Mouse (Mus musculus) MEL (cell line): ENCODE data around the gene Col18a1. TPM values are rescaled to one million over a fixed set of nuclear protein-coding genes. Genes with fewer than 3 reads are reported as not detected.

Source experiments
- DNase-seq: peaks from one replicate; pipeline ENCODE4 v3.0.0; 2011; ENCODE audit warnings: low read depth, low spot score
- H3K27ac ChIP-seq: 2 replicates; pipeline ENCODE4 v1.5.1; 2012; ENCODE audit warnings: low read depth, mild to moderate bottlenecking, control low read depth, low read length, moderate library complexity; ENCODE audit not compliant: control insufficient read depth
- H3K27me3 ChIP-seq, 2 experiments: fragments of 150-350 bp in 1 of 2; sonication (generic) in 1 of 2; 2 replicates each; pipeline ENCODE4 v1.6.1; 2012; ENCODE audit warnings: low read length in 2 of 2, mild to moderate bottlenecking in 2 of 2, improper control_type of control experiment in 1 of 2, moderate library complexity in 1 of 2; ENCODE audit not compliant: insufficient read depth in 2 of 2, control insufficient read depth in 1 of 2
- H3K36me3 ChIP-seq, 2 experiments: 2 replicates each; pipeline ENCODE4 v1.6.1; 2012 to 2014; ENCODE audit warnings: low read length in 2 of 2, improper control_type of control experiment in 1 of 2, inconsistent platforms in 1 of 2, mild to moderate bottlenecking in 1 of 2; ENCODE audit not compliant: insufficient read depth in 2 of 2, control insufficient read depth in 1 of 2
- H3K4me1 ChIP-seq, 2 experiments: fragments of 150-350 bp in 1 of 2; sonication (generic) in 1 of 2; 2 replicates each; pipeline ENCODE4 v1.6.1; 2012; ENCODE audit warnings: low read length in 2 of 2, improper control_type of control experiment in 1 of 2, mild to moderate bottlenecking in 1 of 2; ENCODE audit not compliant: insufficient read depth in 2 of 2, control insufficient read depth in 1 of 2
- H3K4me3 ChIP-seq, 2 experiments: fragments of 150-350 bp in 1 of 2; sonication (generic) in 1 of 2; 2 replicates each; pipeline ENCODE4 v1.5.1; 2012; ENCODE audit warnings: low read depth in 2 of 2, low read length in 2 of 2, mild to moderate bottlenecking in 2 of 2, moderate library complexity in 2 of 2, control low read depth in 1 of 2, improper control_type of control experiment in 1 of 2; ENCODE audit not compliant: control insufficient read depth in 1 of 2, insufficient read depth in 1 of 2
- H3K79me2 ChIP-seq: 2 replicates; pipeline ENCODE4 v1.6.1; 2012; ENCODE audit warnings: mild to moderate bottlenecking, low read length, moderate library complexity; ENCODE audit not compliant: control insufficient read depth, poor library complexity, insufficient read depth
- H3K9ac ChIP-seq: 2 replicates; pipeline ENCODE4 v1.6.1; 2012; ENCODE audit warnings: low read depth, mild to moderate bottlenecking, control low read depth, low read length, moderate library complexity; ENCODE audit not compliant: control insufficient read depth, poor library complexity, severe bottlenecking
- H3K9me3 ChIP-seq: fragments of 150-350 bp; sonication (generic); replicated peaks from 2 replicates; pipeline ENCODE4 v1.6.1; 2012; ENCODE audit warnings: mild to moderate bottlenecking, low read length, improper control_type of control experiment, moderate library complexity; ENCODE audit not compliant: insufficient read depth
- BHLHE40 ChIP-seq: IDR thresholded peaks from 2 replicates; pipeline ENCODE4 v1.6.1; 2012; ENCODE audit warnings: low read depth, mild to moderate bottlenecking, inconsistent platforms, low read length, improper control_type of control experiment, borderline replicate concordance
- CTCF ChIP-seq, 3 experiments: IDR thresholded peaks in 2 of 3; conservative IDR thresholded peaks in 1 of 3; 2 replicates each; pipeline ENCODE4 v1.5.1; 2011 to 2012; ENCODE audit warnings: low read length in 3 of 3, low read depth in 2 of 3, mild to moderate bottlenecking in 2 of 3, improper control_type of control experiment in 1 of 3, inconsistent platforms in 1 of 3, mixed read lengths in 1 of 3, moderate library complexity in 1 of 3; ENCODE audit not compliant: control insufficient read depth in 1 of 3, insufficient read depth in 1 of 3, poor library complexity in 1 of 3, severe bottlenecking in 1 of 3
- E2F4 ChIP-seq: IDR thresholded peaks from 2 replicates; pipeline ENCODE4 v1.6.1; 2011; ENCODE audit warnings: low read depth, low read length, improper control_type of control experiment, borderline replicate concordance
- EP300 ChIP-seq, 2 experiments: IDR thresholded peaks; 2 replicates each; pipeline ENCODE4 v1.6.1; 2011; ENCODE audit warnings: improper control_type of control experiment in 2 of 2, low read length in 2 of 2, low read depth in 1 of 2, mild to moderate bottlenecking in 1 of 2
- ETS1 ChIP-seq: IDR thresholded peaks from 2 replicates; pipeline ENCODE4 v1.6.1; 2012; ENCODE audit warnings: low read depth, mild to moderate bottlenecking, inconsistent platforms, low read length, improper control_type of control experiment, moderate library complexity
- GABPA ChIP-seq: IDR thresholded peaks from 2 replicates; pipeline ENCODE4 v1.6.1; 2012; ENCODE audit warnings: low read depth, mild to moderate bottlenecking, inconsistent platforms, low read length, improper control_type of control experiment, moderate library complexity
- JUND ChIP-seq: IDR thresholded peaks from 2 replicates; pipeline ENCODE4 v1.6.1; 2011; ENCODE audit warnings: low read depth, mild to moderate bottlenecking, improper control_type of control experiment, low read length
- KAT2A ChIP-seq: conservative IDR thresholded peaks from 2 replicates; pipeline ENCODE4 v1.6.1; 2012; ENCODE audit warnings: low read depth, low read length, improper control_type of control experiment, inconsistent platforms
- MAFK ChIP-seq: IDR thresholded peaks from 2 replicates; pipeline ENCODE4 v1.6.1; 2011; ENCODE audit warnings: low read depth, mild to moderate bottlenecking, low read length, improper control_type of control experiment, borderline replicate concordance
- MAZ ChIP-seq: IDR thresholded peaks from 2 replicates; pipeline ENCODE4 v1.6.1; 2012; ENCODE audit warnings: low read depth, mild to moderate bottlenecking, inconsistent platforms, low read length, improper control_type of control experiment
- NELFE ChIP-seq: IDR thresholded peaks from 2 replicates; pipeline ENCODE4 v1.6.1; 2011; ENCODE audit warnings: low read depth, low read length, improper control_type of control experiment
- POLR2A ChIP-seq, 2 experiments: IDR thresholded peaks; 2 replicates each; pipeline ENCODE4 v1.6.1; 2011 to 2012; ENCODE audit warnings: low read length in 2 of 2, mild to moderate bottlenecking in 2 of 2, control low read depth in 1 of 2, improper control_type of control experiment in 1 of 2, low read depth in 1 of 2, moderate library complexity in 1 of 2; ENCODE audit not compliant: control insufficient read depth in 1 of 2, insufficient read depth in 1 of 2, poor library complexity in 1 of 2
- POLR2AphosphoS5 ChIP-seq: IDR thresholded peaks from 2 replicates; pipeline ENCODE4 v1.6.1; 2012; ENCODE audit warnings: low read depth, borderline replicate concordance, mild to moderate bottlenecking, inconsistent platforms, low read length, moderate library complexity, mixed read lengths
- RAD21 ChIP-seq: IDR thresholded peaks from 2 replicates; pipeline ENCODE4 v1.6.1; 2011; ENCODE audit warnings: mild to moderate bottlenecking, low read depth, low read length, improper control_type of control experiment
- SIN3A ChIP-seq: IDR thresholded peaks from 2 replicates; pipeline ENCODE4 v1.6.1; 2012; ENCODE audit warnings: low read length, improper control_type of control experiment, inconsistent platforms
- TAL1 ChIP-seq: IDR thresholded peaks from 2 replicates; pipeline ENCODE4 v1.6.1; 2012; ENCODE audit warnings: mild to moderate bottlenecking, inconsistent platforms, low read length, moderate library complexity, mixed read lengths
- USF1 ChIP-seq: IDR thresholded peaks from 2 replicates; pipeline ENCODE4 v1.6.1; 2014; ENCODE audit warnings: low read depth, mild to moderate bottlenecking, inconsistent platforms, low read length, improper control_type of control experiment, moderate library complexity
- ZKSCAN1 ChIP-seq: IDR thresholded peaks from 2 replicates; pipeline ENCODE4 v1.6.1; 2012; ENCODE audit warnings: low read depth, mild to moderate bottlenecking, inconsistent platforms, low read length, improper control_type of control experiment, moderate library complexity
- polyA plus RNA-seq, 2 experiments: library from polyadenylated mRNA; stranded (reverse) in 1 of 2; unstranded in 1 of 2; fragments of >175 nt in 1 of 2; fragments of >200 nt in 1 of 2; gene quantifications; 2 replicates each; pipeline versions ENCODE4 v1.2.1 to v1.2.4; 2012; ENCODE audit warnings: low replicate concordance in 2 of 2, low read depth in 1 of 2; ENCODE audit not compliant: insufficient read length in 2 of 2, insufficient read depth in 1 of 2, missing spikeins in 1 of 2
- total RNA-seq: library from RNA; depleted of rRNA; stranded (reverse); fragments of 300-350 nt; gene quantifications from 2 replicates; pipeline ENCODE4 v1.2.3, GENCODE M21; 2012

Col18a1 gene
- total and polyA plus RNA-seq, 3 experiments, result 0.46 to 1.3 TPM; not detected in 1

DNA sequence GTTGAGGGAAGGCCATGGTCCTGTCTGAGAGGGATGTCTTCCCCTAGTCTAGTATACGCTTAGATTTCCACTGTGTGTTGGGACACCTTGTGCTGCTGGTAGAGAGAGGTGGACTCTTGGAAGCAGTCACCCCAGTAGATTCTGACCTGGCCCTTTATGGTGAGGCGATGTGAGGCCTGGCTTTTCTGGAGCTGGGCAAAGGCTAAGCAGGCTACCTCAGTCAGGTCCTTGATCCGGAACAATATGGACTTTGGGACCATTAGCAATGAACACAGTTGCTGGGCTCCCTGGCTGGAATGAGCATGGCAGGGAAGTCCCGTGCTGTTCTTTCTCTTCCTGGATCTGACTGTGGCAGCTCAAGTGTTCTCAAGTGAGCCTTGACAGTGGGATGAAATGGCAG is 136.6 kb downstream of the Col18a1 start:
- Histone ChIP-seq H3K4me1 (peaks cover 0 to 6% of the 10 kb centered on the region in 2 experiments; a peak in 2 of 4 replicates), H3K79me2 (peaks cover 17% of the 10 kb centered on the region), H3K27me3 (peaks cover 4 to 5% of the 10 kb centered on the region in 2 experiments; a peak in 3 of 4 replicates), H3K36me3 (peaks cover 0 to 2% of the 10 kb centered on the region in 2 experiments; a peak in 2 of 4 replicates), H3K9me3 (no peaks in the 10 kb centered on the region), H3K9ac (no peak overlapping the region), H3K4me3 (no peak overlapping the region), H3K27ac (no peak overlapping the region)
- no peak for DNase-seq
- TF ChIP-seq POLR2A (IDR thresholded peaks at IDR 0.05; ENCODE audit: control insufficient read depth in 1 of 2, insufficient read depth in 1 of 2, low read depth in 1 of 2, low read length in 2 of 2, poor library complexity in 1 of 2), result no peak
- TF ChIP-seq NELFE, result no peak
- TF ChIP-seq POLR2AphosphoS5, result no peak
- no peak for TF ChIP-seq MAFK
- no peak for TF ChIP-seq ETS1
- no peak for TF ChIP-seq KAT2A
- no peak for TF ChIP-seq MAZ
- TF ChIP-seq BHLHE40, result no peak
- no peak for TF ChIP-seq USF1
- TF ChIP-seq GABPA, result no peak
- TF ChIP-seq E2F4, result no peak
- no peak for TF ChIP-seq EP300 (IDR thresholded peaks at IDR 0.05; ENCODE audit: low read depth in 1 of 2, low read length in 2 of 2)
- no peak for TF ChIP-seq TAL1
- no peak for TF ChIP-seq JUND
- TF ChIP-seq SIN3A, result no peak
- no peak for TF ChIP-seq ZKSCAN1

DNA sequence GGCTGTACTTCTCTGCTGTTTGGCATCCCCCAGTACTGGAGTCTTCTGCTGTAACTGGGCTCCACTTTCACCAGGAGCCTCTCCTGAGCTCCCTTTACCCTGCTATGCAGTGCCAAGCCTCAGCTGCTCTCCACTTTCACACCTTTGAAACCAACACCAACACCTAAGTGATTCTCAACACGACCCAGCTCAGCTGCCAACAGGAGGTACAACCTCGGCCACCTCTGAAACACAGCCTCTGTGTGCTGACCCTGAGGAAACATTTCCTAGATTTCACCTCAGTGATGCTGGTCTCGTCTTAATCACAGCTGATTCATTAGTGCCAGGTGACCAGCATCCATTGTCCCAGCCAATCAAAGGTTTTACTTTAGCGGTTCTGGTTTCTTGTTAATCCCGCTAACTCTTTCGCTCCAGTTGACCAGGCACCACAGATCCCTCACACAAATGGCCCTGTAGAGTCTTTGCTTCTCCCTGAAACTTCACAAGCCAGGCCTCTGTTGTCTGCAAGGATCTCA is 137.5 kb downstream of the Col18a1 start:
- Histone ChIP-seq H3K4me3 (no peak overlapping the region), H3K27me3 (peaks cover 7% of the 10 kb centered on the region in 2 experiments; a peak in 3 of 4 replicates), H3K4me1 (no peaks in the 10 kb centered on the region), H3K9me3 (no peaks in the 10 kb centered on the region), H3K27ac (no peak overlapping the region), H3K79me2 (peaks cover 8% of the 10 kb centered on the region), H3K36me3 (no peaks in the 10 kb centered on the region), H3K9ac (no peak overlapping the region)
- no peak for DNase-seq
- TF ChIP-seq RAD21 (no peak), CTCF (IDR thresholded peaks at IDR 0.05 in 2 of 3, conservative IDR thresholded peaks at IDR 0.05 in 1 of 3; ENCODE audit: control insufficient read depth in 1 of 3, insufficient read depth in 1 of 3, low read depth in 2 of 3, low read length in 3 of 3, poor library complexity in 1 of 3, severe bottlenecking in 1 of 3) (no peak), USF1 (no peak), ETS1 (no peak)
